Mouse (Mus musculus): Measurements from ENCODE around the gene Pdyn.

The Pdyn gene

DNA sequence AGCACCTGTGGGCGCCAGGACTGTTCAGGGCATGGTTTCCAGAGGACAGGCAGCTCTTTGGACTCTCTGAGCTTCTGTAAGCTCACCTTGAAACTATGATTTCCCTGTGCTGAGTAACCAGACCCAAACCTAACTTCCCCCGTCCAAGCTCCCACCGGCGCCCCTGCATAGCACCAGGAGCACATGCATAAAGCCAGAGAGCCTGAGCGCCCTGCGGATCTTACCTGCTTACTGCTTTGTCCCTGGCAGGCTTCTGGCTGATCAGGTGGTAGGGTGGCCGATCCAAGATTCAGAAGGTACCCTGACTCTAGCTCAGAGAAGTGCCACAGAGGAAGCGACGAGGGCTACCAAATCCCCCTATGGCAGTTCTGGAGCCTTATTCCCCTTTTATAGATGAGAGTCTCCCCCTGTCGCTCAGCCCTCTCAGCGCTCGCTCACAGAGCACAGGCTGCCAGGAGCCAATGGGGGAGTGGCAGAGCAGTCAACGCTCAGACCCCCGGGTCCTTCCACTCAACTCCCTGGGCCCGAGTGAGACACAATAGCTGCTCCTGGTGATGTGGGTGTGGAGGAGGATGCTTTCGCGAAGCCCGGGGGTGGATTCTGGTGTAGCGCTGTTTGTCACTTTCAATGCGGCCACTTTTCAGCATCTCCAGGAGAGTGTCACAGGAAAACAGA is at the start of gene Pdyn:
Gene Pdyn (minus strand): TSS at position 361 of the 675 bp plus-strand sequence.
- no peak for DNase-seq

DNA sequence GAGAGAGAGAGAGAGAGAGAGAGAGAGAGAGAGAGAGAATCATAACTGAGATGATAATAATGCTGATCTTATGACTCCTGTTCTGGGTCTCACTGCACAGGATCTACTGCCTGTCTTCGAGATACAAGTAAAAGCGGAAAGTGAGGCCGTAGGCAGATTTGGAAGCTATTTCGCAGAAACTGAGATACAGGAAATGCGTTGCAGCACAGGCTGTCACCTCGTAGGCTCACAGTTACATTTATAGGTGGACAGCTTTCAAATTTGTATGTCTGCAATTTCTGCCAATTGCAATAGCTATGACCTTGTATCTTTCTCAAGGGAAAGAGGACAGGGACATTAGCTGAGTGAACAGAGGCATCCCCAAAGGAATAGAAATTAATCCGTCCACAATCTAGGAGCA is 42.4 kb upstream of the Pdyn start:
- DNase-seq: no peak

DNA sequence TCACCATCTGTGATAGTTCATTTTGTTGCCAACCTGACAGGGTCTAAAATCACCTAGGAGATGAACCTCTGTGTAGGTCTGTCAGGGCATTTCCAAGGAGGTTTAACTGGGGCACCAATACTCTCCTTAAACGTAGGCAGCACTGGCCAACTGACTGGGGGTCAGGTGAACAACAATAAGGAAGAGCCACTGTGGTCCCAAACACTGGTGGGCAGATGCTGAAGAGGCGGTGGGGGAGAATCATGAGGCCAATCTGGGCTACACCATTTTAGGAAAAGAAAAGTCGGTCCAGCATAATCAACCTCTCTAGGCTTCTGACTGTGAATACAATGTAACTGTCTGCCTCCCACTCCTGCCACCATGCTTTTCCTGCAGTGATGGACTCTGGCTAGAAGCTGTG is 40.9 kb upstream of the Pdyn start:
- peak; percentile 9 for DNase-seq

DNA sequence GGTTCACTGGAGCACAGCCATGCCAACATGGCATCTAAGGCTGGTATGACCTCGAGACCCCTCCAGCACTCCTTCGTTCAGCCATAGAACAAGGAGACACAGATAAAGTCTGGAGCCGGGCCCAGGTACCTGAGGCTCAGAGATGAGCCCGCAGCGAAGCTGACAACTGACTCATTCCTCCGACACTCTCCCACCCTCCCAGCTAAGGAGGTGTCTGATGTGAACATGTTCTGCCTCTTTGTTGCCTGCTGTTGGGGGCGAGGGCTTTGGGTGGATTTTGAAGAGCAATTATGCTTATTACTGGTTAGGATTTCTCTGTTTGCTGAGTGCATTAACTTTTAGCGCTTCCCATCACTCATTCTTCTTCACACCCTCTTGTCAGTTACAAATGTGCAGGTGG is 34.4 kb upstream of the Pdyn start:
- no peak for DNase-seq

DNA sequence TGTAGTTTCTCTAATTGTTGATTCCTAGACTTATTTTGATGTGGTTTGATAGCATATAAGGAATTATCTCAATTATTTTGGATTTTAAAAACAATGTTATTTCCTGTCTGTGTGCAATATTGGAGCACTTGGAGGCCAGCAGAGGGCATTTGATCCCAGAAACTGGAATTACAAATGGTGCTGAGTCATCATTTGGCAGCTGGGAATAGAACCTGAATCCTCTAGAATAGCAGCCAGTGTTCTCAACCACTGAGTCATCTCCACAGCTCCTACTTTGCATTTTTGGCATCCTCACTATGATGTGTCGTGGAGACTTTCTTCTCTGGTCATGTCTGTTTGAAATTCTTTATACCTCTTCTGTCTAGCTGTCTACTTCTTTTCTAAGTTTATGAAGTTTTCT is 30.0 kb upstream of the Pdyn start:
- no peak for DNase-seq

DNA sequence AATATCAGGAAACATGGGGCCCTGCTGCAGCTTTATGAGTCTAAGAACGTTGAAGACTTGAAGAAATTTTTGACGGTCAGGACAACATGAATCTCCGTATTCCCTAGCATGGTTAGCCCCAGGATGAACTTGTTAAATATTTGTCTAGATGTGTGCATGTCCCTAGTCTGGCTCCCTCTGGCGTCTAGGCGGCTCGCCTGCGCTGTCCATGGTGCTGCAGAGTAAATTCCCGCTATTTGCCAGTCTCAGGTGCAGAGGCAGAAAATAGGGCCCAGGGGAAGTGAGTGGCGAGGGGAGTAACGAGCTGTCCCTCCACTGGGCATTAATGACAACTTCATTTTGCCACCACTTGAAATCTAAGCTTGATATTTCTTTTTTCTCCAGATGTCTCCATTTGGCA is 16.0 kb upstream of the Pdyn start:
- DNase-seq: peak; percentile 38

DNA sequence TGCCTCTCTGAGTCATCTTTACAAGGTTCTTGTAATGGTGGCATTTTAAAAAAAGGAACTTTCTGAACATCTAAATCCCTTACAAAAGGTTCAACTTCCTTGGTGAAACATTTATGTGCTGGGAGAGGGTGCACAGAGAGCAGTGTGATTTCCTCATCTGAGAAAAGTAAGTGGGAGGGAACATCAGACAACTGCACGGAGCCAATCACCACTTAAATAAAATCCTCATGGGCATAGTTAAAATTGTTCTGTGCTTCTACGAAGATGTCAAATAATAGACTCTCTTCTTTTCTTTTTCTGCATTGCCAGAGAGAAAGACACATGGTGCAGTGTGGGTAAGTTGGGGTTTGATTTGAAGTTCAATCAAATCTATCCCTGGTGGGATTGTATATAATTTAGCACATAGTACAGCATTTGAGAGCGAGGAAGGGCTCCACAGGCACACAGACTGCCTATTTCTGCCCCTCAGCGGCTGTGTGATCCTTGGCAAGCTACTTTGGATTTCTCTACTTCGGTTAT is 13.4 kb upstream of the Pdyn start:
- no peak for DNase-seq

DNA sequence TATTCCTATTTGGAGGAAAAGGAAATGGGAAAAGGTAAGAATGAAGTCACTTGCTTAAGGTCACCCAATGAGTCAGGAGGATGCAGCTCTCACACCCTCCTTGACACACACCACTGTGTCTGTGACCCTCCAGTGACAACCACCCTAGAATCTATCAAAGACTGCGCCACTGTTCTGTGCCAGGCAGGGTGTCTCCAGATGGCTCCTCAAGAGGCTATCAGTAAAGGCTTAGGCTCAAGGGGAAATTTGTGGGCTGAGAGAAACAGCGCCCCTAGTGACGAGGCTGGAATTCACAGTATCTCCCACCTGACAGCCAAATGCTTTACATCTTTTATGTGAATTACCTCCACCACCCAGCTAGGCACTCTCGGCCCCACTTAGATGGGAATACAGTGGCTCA is 3.6 kb downstream of the Pdyn start:
- peak; percentile 47 for DNase-seq

DNA sequence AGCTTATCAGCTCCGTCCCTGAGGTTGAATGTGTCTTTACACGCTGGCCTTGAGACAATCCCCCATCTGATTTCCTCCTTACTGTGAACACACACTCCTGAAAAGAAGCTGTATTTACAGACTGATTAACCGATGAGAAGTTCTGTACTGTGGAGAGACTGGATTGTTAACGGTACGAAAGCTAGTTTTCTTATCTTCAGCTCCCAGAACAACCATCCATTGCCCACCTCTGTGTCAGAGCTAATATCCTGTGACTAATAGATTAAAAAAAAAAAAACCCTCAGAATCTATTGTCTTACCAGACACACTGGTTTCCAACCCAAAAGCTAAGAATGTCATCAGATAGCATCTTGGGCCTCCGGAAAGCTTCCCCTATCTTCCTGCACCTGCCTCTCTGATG is 5.3 kb downstream of the Pdyn start:
- no peak for DNase-seq

DNA sequence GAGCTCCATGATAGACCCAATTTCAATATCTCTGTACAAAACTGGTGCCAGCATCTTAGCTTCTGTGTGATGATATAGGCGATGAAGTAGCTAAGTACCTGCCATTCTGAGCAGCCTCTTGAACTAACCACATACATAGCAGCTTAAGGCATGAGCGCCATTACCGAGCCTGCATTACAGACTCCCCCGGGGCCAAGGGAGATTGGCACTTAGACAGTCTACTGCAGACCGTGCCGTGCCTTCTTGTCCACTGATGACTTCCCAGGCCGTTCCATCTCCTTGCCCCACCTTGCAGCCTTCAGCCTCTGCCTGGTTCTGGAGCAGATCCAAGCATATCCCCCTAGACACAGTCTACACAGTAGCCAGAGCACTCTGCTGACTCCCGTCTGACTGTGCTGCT is 7.0 kb downstream of the Pdyn start:
- DNase-seq: no peak

DNA sequence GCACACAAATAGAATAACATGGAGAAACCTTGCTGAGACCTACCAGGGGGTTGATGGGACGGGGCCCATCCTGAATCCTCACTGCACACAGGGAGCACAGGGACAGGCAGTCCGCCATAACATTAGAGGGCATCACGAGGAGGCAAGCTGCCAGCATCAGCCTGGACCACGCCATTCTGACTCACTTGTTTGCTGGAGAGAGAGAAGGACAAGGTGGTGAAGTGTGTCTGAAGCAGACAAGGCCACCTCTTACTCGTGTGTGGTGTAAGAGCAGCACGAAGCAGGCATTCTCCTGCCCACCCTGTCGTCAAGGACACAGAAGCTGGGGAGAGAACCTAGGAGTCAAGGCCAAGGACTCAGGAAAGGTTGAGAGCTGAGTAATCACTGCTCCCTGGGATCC is 9.9 kb downstream of the Pdyn start:
- DNase-seq: no peak

DNA sequence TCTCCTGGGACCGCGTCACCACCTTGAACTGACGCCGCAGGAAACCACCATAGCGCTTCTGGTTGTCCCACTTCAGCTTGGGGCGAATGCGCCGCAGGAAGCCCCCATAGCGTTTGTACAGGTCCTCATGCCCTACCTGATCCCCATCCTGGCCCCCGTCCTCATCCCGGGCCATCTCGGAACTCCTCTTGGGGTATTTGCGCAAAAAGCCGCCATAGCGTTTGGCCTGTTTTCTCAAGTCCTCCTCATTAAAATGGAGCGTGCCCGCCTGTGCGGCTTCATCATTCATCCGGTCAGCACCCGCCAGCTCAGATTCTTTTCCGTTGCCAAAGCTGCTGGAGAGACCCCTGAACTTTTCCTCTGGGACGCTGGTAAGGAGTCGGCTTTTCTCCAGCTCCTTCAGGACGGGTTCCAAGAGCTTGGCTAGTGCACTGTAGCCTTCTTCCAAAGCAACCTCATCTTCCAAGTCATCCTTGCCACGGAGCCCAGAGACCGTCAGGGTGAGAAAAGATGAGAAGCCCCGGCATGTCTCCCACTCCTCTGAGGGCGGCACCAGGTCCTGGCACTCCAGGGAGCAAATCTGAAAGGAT is 11.5 kb downstream of the Pdyn start:
- no peak for DNase-seq

DNA sequence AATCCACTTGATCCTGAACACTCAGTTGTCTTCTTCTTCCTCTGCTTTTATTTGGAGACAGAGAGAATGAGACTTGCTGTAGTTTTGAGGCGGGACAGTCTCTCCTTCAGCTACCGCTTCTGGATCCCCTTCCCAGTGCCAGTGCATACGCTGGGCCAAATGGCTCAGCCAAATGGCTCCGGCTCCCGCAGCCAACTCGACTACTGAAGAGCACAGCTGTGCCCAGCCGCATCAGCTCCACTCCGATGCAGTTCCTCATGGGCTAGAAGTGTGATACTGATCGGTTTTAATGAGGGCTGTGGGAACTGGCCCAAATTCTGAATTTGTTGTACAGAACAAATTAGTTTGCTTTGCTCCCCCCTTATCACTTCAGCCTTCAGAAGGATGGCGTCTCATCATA is 12.7 kb downstream of the Pdyn start:
- no peak for DNase-seq

DNA sequence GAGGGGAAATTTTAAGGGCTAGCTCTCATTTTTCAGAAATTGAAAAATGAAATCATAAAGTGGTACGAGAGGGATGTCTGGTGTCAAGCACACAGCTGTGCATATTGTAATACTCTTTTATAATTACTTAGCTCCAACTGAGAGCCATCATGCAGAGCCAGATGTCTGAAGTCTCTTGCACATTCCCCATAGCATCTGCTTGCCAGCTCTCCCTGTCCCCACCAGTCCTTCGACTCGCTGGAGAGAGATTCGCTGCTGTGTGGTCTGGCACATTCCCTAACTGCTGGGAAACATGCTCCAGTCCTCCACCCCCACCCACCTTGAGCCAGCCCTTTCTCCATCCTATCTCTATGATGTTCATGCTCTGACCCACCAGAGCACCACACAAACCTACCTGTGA is 15.6 kb downstream of the Pdyn start:
- DNase-seq: no peak

DNA sequence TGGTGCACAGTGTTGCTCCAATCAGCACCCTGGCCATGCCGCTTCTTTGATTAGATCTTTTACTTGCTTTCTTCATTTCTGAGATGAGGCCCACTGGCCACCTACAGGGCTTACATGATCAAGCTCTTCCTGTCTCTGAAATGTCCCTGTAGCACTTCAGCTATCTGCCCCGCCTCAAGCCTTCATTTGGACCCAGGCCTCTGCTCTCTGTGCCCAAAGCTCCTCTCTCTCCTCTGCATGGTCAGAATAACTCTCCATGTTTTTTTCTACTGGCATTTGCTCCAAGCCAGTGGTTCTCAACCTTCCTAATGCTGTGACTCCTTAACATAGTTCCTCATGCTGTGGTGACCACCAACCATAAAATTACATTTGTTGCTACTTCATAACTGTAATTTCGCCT is 19.4 kb downstream of the Pdyn start:
- DNase-seq: no peak

DNA sequence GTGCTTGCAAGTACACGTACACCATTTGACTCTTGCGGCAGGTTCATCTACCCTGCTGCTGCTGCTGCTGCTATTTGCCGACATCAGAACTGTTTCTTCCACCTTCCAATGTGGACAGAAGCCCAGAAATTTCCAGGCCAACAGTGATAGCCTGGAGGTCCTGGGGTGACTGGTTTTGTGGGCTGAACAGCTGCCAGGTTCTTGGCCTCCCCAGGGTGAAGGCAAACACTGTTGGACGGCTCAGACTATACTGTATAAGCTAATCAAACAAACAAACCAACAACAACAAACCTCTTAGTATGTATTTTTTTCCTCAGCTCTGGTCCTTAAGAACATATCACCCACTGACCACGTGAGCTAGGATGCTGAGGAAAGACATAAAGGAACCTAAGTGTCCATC is 20.6 kb downstream of the Pdyn start:
- no peak for DNase-seq

DNA sequence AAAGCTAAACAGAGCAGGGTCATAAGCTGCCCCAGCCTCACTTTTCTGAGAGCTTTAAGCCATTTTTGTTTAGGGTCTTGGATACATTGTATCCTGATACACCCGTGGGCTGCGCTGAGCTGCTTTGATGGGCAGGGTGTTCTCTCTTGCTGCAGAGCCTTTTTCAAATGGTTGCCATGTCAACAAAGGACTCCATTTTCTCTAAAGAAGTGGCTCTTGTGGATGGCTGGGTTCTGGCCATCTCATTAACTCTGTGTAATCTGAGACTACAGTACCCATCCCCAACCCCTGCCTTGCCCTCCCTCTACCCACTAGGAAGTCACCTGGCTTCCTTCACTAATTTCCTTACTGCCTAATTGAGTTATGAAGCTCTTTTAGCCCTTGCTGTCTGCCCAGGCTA is 22.0 kb downstream of the Pdyn start:
- no peak for DNase-seq

DNA sequence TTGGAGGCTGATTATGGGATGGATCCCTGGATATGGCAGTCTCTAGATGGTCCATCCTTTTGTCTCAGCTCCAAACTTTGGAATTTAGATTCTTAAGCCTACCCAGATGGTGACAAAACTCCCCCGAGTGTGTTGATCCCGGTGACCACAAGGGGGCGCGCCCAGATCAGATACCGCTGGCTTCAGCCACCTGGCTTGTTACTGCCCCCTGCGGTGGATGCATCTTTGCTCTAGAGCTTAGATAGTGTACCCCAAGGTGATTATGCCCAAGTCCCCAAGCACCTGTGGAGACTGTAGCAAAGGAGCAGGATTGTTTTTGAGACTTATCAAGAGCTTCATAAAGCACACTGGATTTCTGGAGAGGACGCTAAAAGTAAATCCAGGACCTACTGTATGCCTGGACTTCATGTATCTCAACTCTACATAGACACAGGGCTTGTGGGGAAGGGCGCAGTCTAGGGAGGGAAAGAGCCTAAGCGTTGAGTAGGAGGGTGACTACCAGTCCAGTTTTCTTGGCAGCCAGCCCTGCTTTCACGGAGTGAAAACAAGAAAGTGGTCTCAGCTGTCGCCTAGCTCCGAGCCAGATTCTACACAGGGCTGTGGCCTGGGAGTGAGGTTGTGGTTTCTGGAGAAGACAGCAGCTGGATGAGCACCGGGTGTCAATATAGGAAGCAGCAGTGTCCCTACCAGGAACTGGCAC is 24.6 kb downstream of the Pdyn start:
- DNase-seq: peak; percentile 91

DNA sequence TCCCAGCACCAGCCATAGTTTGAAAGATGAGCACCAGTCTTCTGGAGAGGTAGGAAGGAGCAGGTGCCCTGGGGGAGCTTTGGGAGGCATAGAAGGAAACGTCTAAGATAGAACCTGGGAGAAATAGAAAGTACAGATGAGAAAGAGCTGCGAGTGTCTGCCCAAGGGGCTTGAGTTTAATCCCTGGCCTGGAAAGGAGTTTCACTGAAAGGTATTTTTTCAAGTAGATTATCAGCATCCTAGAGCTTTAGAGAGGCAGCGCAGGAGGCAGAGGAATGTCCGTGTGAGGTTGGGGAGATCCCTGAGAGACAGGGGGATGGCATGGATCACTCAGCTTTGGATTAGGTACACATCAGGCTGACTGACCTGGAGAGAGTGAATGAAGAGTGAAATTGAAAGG is 27.7 kb downstream of the Pdyn start:
- DNase-seq: no peak

DNA sequence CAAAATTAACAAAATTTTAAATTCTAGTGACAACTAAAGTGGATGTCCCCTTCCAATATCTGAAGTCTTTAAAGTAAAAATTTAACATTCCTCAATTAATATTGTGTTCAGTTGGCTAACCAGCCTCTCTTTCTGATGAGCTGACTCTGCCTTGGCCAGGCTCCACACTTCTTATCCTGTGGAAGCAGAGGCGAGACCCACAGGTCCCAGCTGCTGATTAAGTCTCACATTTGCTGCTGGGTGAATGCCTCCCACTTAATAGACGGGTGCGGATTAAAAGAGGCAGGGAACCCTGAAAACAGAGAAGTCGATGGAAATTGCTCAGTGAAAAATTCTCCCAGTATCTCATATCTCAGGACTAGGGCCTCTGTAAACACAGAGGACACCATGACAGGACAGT is 37.2 kb downstream of the Pdyn start:
- no peak for DNase-seq

DNA sequence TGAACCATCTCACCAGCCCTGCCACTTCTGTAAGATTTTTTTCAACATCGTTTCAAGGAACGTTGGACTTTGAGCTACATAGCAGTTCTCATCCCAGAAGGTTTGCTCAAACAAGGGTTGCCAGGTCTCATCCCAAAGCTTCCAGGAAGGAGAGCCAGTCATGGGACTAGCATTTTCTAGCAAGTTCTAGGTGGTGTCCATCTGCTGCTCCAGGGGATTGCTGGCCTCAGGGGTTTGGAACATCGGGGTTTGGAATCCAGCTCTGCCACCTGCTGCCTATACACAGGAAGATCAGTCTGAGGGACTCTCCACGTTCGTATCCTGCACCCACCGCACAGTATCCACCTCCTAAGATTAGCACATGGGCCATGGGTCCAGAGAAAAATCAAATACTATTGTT is 39.6 kb downstream of the Pdyn start:
- DNase-seq: no peak

DNA sequence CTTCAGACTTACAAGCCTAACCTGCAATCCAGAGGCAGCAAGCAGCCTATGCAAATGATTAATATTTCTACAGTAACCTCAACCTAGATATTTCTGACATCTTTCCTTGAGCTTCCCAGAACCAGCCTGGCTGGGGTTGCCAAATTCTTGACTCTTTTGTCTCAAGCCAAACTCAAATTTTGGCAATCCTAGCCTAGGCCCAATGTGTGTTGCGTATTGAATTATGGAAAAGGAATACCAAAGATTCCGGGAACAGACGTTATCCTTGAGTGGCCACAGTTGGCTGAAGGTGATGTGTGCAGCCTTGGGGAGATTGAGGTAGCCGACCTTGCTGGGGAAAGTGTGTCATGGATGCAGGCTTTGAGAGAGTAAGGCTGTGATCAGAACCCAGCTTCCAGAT is 40.8 kb downstream of the Pdyn start:
- no peak for DNase-seq

DNA sequence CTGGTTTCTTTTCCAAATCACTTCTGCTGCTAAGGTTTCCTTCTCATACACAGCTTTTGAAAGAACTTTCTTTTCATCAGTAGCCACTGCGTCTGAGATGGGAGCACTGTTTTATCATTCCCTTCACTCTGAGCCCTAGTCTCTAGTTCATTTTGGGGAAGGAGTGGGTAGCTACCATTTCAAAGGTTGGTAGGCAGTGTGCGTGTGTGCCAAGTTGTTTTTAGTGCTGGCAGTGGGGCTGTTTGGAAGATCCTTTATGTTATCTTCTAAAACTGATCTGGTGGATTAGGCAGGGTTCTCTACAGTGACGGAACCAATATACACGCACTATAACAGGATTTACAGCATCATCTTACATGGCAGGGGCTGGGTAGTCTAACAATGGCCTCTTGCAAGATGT is 44.6 kb downstream of the Pdyn start:
- no peak for DNase-seq

DNA sequence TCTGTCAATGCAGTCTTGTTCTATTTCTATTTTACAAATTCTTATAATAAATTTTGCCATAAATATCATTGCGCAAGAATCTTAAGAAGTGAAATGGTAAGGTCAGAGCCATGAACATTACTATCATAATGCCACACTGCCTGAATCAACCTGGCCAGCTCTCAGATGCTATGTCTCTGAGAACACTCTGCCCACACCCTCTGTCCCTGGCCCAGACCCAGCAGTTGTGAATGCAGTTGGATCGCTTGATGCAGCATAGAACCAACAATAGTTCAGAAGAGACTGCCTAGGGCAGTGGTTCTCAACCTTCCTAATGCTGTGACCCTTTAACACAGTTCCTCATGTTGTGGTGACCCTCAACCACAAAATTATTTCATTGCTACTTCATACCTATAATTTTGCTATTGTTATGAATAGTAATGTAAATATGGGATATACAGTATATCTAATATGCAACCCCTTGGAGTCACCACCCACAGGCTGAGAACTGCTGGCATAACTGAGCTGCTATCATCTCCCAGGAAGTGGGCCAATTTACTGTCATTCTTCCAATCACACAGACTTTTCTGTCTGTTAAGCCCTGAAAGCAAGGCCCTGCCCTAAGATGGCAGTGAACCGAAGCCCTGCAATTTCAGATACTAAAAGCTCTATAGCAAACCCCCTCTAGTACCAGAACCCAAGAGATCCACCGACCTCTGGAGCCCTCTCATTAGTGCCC is 45.3 kb downstream of the Pdyn start:
- DNase-seq: no peak
